Mouse (Mus musculus): ENCODE results near the gene Lrrc47.
A peak's percentile ranks its signal among the peaks of the same experiment; 100 is the strongest.

Gene Lrrc47

GRCm38 (mm10) chr4:154011646-154012089, at the start of gene Lrrc47:
Gene Lrrc47, plus strand, starts transcription at chr4:154011731.
- DNase-seq (ENCODE audit: low spot score in 2 of 2) = peak; percentile 64 to 70

- DNase-seq (ENCODE audit: low spot score in 2 of 2) = no peak
Measured at GRCm38 (mm10) chr4:153962631-153963030, 48.9 kb upstream of the Lrrc47 start.

- no peak for DNase-seq (ENCODE audit: low spot score in 2 of 2)
Measured at GRCm38 (mm10) chr4:153966651-153967050, 44.9 kb upstream of the Lrrc47 start.

GRCm38 (mm10) chr4:153967556-153967955, 44.0 kb upstream of the Lrrc47 start:
- no peak for DNase-seq (ENCODE audit: low spot score in 2 of 2)

GRCm38 (mm10) chr4:153968063-153968462, 43.5 kb upstream of the Lrrc47 start:
- DNase-seq (ENCODE audit: low spot score in 2 of 2) = no peak

GRCm38 (mm10) chr4:153974431-153975291, 36.9 kb upstream of the Lrrc47 start, which contains the start of the genes Dffb and Cep104:
Gene Dffb, minus strand, starts transcription at chr4:153975126.
Gene Cep104, plus strand, starts transcription at chr4:153975194.
- peak; percentile 82 to 90 for DNase-seq (ENCODE audit: low spot score in 2 of 2)

GRCm38 (mm10) chr4:153975292-153975662, 36.3 kb upstream of the Lrrc47 start:
- DNase-seq (ENCODE audit: low spot score in 2 of 2) = no peak

- no peak for DNase-seq (ENCODE audit: low spot score in 2 of 2)
Measured at GRCm38 (mm10) chr4:153975768-153976167, 35.8 kb upstream of the Lrrc47 start.

GRCm38 (mm10) chr4:153979243-153979642, 32.3 kb upstream of the Lrrc47 start:
- no peak for DNase-seq (ENCODE audit: low spot score in 2 of 2)

- no peak for DNase-seq (ENCODE audit: low spot score in 2 of 2)
Measured at GRCm38 (mm10) chr4:153980470-153980869, 31.1 kb upstream of the Lrrc47 start.

- DNase-seq (ENCODE audit: low spot score in 2 of 2) = no peak
Measured at GRCm38 (mm10) chr4:153992715-153993114, 18.8 kb upstream of the Lrrc47 start.

GRCm38 (mm10) chr4:153993505-153993904, 18.0 kb upstream of the Lrrc47 start:
- DNase-seq (ENCODE audit: low spot score in 2 of 2) = no peak

GRCm38 (mm10) chr4:154005488-154005887, 6.0 kb upstream of the Lrrc47 start:
- DNase-seq (ENCODE audit: low spot score in 2 of 2) = no peak

- no peak for DNase-seq (ENCODE audit: low spot score in 2 of 2)
Measured at GRCm38 (mm10) chr4:154006264-154006663, 5.3 kb upstream of the Lrrc47 start.

GRCm38 (mm10) chr4:154007759-154008158, 3.8 kb upstream of the Lrrc47 start:
- DNase-seq (ENCODE audit: low spot score in 2 of 2) = no peak

GRCm38 (mm10) chr4:154010907-154011645, 455 bp upstream of the Lrrc47 start:
- no peak for DNase-seq (ENCODE audit: low spot score in 2 of 2)

GRCm38 (mm10) chr4:154012132-154012882, 776 bp downstream of the Lrrc47 start:
- peak; percentile 11 to 22 for DNase-seq (ENCODE audit: low spot score in 2 of 2)

- DNase-seq (ENCODE audit: low spot score in 2 of 2) = no peak
Measured at GRCm38 (mm10) chr4:154015476-154015875, 3.9 kb downstream of the Lrrc47 start.

GRCm38 (mm10) chr4:154019571-154019970, 8.0 kb downstream of the Lrrc47 start:
- DNase-seq (ENCODE audit: low spot score in 2 of 2) = peak in 1 of 2 experiments; percentile 45

- no peak for DNase-seq (ENCODE audit: low spot score in 2 of 2)
Measured at GRCm38 (mm10) chr4:154021432-154021831, 9.9 kb downstream of the Lrrc47 start.

GRCm38 (mm10) chr4:154022407-154022806, 10.9 kb downstream of the Lrrc47 start:
- DNase-seq (ENCODE audit: low spot score in 2 of 2) = no peak

- no peak for DNase-seq (ENCODE audit: low spot score in 2 of 2)
Measured at GRCm38 (mm10) chr4:154022844-154023243, 11.3 kb downstream of the Lrrc47 start.

Data from thymus, postnatal 10 days (tissue).